13 mouse cellular contexts compared by ENCODE assay signal in the genomic region with DNA sequence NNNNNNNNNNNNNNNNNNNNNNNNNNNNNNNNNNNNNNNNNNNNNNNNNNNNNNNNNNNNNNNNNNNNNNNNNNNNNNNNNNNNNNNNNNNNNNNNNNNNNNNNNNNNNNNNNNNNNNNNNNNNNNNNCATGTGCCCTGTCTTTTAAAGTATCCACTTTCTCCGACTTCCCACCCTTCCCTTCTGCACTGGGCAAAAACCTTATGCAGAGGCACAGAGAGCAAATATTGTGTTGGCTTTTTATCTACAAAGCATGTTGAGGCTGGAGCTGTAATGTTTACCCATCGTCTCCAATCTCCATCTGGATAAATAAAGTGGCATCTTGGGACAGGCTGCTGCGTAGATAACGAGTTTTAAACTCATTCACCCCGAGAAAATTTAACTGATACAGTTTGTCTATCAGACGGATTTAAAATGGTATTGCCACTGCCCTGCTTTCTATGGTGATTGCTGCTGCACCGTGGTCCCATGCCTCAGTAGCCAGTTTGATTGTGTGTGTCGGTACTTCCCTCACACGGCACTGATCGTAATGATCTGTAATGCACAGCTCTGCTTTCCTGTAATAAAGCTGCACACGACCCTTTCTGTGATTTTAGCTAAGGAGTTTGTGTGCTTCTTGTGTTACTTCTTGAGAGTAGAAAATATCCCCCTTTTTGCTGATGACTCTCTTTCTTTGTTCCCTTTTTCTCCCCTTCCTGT.
DNase-seq lines count a peak whose midpoint lies in the region; ATAC-seq and TF ChIP-seq lines count a peak whose summit lies in the region.
"Had no signal": no experiment of that assay in that cellular context is flagged by ENCODE, and none has a peak within 500 bp of the region (broad histone marks: within the 10 kb centered on the region; RNA-seq: fewer than 3 reads in every experiment).

No protein-coding gene starts in this region.

- WGBS in liver, postnatal 0 days (ENCODE audit: insufficient replicate concordance), result 43% methylated on average over 11 of the region's 11 CpGs
- WGBS in liver, embryonic 12.5 days (ENCODE audit: insufficient replicate concordance), result 51% methylated on average over 11 of the region's 11 CpGs
- 49% methylated on average over 11 of the region's 11 CpGs for WGBS in hindbrain, embryonic 11.5 days
- WGBS in hindbrain, embryonic 16.5 days, result 32% methylated on average over 11 of the region's 11 CpGs
- whole genome bisulfite sequencing in neural tube, embryonic 12.5 days, result 29% methylated on average over 11 of the region's 11 CpGs

- no peak for ATAC-seq in liver, postnatal 0 days
- ATAC-seq in liver, embryonic 12.5 days, result no peak
- ATAC-seq in hindbrain, embryonic 11.5 days (ENCODE audit: low FRiP score), result no peak
- peak; percentile 83 for ATAC-seq in hindbrain, embryonic 16.5 days
- peak; percentile 46; the same call in 1 of the 2 replicates for ATAC-seq in neural tube, embryonic 12.5 days (ENCODE audit: low FRiP score, low read depth)

- no peaks in the 10 kb centered on the region for H3K4me1 ChIP-seq in liver, postnatal 0 days (ENCODE audit: insufficient read depth)
- H3K4me1 ChIP-seq in liver, embryonic 12.5 days, result no peaks in the 10 kb centered on the region
- no peaks in the 10 kb centered on the region for H3K4me1 ChIP-seq in hindbrain, embryonic 11.5 days (replicated peaks; ENCODE audit: control insufficient read depth, insufficient read depth, low read length)
- H3K4me1 ChIP-seq in hindbrain, embryonic 16.5 days (ENCODE audit: control insufficient read depth, insufficient read depth, low read depth, low read length), result no peaks in the 10 kb centered on the region
- H3K4me1 ChIP-seq in neural tube, embryonic 12.5 days, result peaks cover 3% of the 10 kb centered on the region; the same call in 1 of the 2 replicates
- H3K4me1 ChIP-seq: limb, embryonic 10.5 days had no signal

- no peak for TF ChIP-seq CTCF in liver, postnatal 0 days (IDR thresholded peaks at IDR 0.05; ENCODE audit: low read depth)
- TF ChIP-seq CTCF in layer of hippocampus, adult 2 months (conservative IDR thresholded peaks at IDR 0.05), result no peak

- no peaks in the 10 kb centered on the region for H3K36me3 ChIP-seq in liver, postnatal 0 days (replicated peaks; ENCODE audit: insufficient read depth, low read length)
- no peaks in the 10 kb centered on the region for H3K36me3 ChIP-seq in liver, embryonic 12.5 days
- H3K36me3 ChIP-seq in hindbrain, embryonic 11.5 days (ENCODE audit: control insufficient read depth, insufficient read depth, low read length), result no peaks in the 10 kb centered on the region
- H3K36me3 ChIP-seq in hindbrain, embryonic 16.5 days (ENCODE audit: control insufficient read depth, insufficient read depth, low read length), result no peaks in the 10 kb centered on the region
- H3K36me3 ChIP-seq in neural tube, embryonic 12.5 days, result no peaks in the 10 kb centered on the region
- H3K36me3 ChIP-seq: limb, embryonic 10.5 days had no signal

- H3K27me3 ChIP-seq in liver, postnatal 0 days (ENCODE audit: insufficient read depth, low read length), result no peaks in the 10 kb centered on the region
- no peaks in the 10 kb centered on the region for H3K27me3 ChIP-seq in liver, embryonic 12.5 days (replicated peaks)
- no peaks in the 10 kb centered on the region for H3K27me3 ChIP-seq in hindbrain, embryonic 11.5 days (ENCODE audit: control insufficient read depth, insufficient read depth, low read length)
- H3K27me3 ChIP-seq in hindbrain, embryonic 16.5 days (replicated peaks; ENCODE audit: control insufficient read depth, insufficient read depth, low read length), result no peaks in the 10 kb centered on the region
- H3K27me3 ChIP-seq in neural tube, embryonic 12.5 days (replicated peaks), result no peaks in the 10 kb centered on the region

- H3K9me3 ChIP-seq in liver, postnatal 0 days (ENCODE audit: low read length), result no peaks in the 10 kb centered on the region
- H3K9me3 ChIP-seq in liver, embryonic 12.5 days (replicated peaks), result 0 out of 2 replicates have a peak, but pooled peaks cover 3% of the 10 kb centered on the region
- H3K9me3 ChIP-seq in hindbrain, embryonic 11.5 days (ENCODE audit: control insufficient read depth, low read length), result no peaks in the 10 kb centered on the region
- no peaks in the 10 kb centered on the region for H3K9me3 ChIP-seq in hindbrain, embryonic 16.5 days (ENCODE audit: control insufficient read depth, low read length)
- H3K9me3 ChIP-seq in neural tube, embryonic 12.5 days, result no peaks in the 10 kb centered on the region
- H3K9me3 ChIP-seq: limb, embryonic 10.5 days had no signal

- no peak overlapping the region for H3K27ac ChIP-seq in liver, postnatal 0 days (ENCODE audit: low read depth)
- no peak overlapping the region for H3K27ac ChIP-seq in liver, embryonic 12.5 days
- peak overlapping the region; percentile 60; the same call in 1 of the 2 replicates for H3K27ac ChIP-seq in hindbrain, embryonic 11.5 days (ENCODE audit: low read depth, low read length)
- H3K27ac ChIP-seq in hindbrain, embryonic 16.5 days (ENCODE audit: low read depth, low read length), result no peak overlapping the region
- H3K27ac ChIP-seq in neural tube, embryonic 12.5 days, result no peak overlapping the region
- H3K27ac ChIP-seq in layer of hippocampus, adult 2 months, result no peak overlapping the region
- H3K27ac ChIP-seq: limb, embryonic 10.5 days had no signal

- no peak overlapping the region for H3K4me3 ChIP-seq in liver, postnatal 0 days (ENCODE audit: low read depth, low read length)
- H3K4me3 ChIP-seq in liver, embryonic 12.5 days, result no peak overlapping the region
- H3K4me3 ChIP-seq in hindbrain, embryonic 11.5 days (ENCODE audit: low read depth, low read length), result no peak overlapping the region
- H3K4me3 ChIP-seq in hindbrain, embryonic 16.5 days (ENCODE audit: low read length), result no peak overlapping the region
- no peak overlapping the region for H3K4me3 ChIP-seq in neural tube, embryonic 12.5 days
- H3K4me3 ChIP-seq in layer of hippocampus, adult 2 months, result no peak overlapping the region
- H3K4me3 ChIP-seq: limb, embryonic 10.5 days had no signal

- peak overlapping the region; percentile 14; the same call in 1 of the 2 replicates for H3K4me2 ChIP-seq in liver, postnatal 0 days (ENCODE audit: low read depth, low read length)
- no peak overlapping the region for H3K4me2 ChIP-seq in liver, embryonic 12.5 days
- no peak overlapping the region for H3K4me2 ChIP-seq in hindbrain, embryonic 11.5 days (replicated peaks; ENCODE audit: low read depth, low read length)
- H3K4me2 ChIP-seq in hindbrain, embryonic 16.5 days (ENCODE audit: low read length), result peak overlapping the region; percentile 25
- peak overlapping the region; percentile 3; the same call in 1 of the 2 replicates for H3K4me2 ChIP-seq in neural tube, embryonic 12.5 days (replicated peaks)

- no peak for TF ChIP-seq EP300 in liver, postnatal 0 days (IDR thresholded peaks at IDR 0.05; ENCODE audit: low read depth)

- intact Hi-C loops in heart, postnatal 25 days (cut with DNase I), result no loop called here

- DNase-seq in liver, postnatal 0 days, result no peak
- DNase-seq in hindbrain, embryonic 11.5 days (ENCODE audit: low spot score), result no peak
- DNase-seq in heart, postnatal 25 days (ENCODE audit: low spot score), result no peak
- DNase-seq in layer of hippocampus, adult 2 months (ENCODE audit: low spot score in 2 of 2), result no peak
- DNase-seq: heart, adult 11 months; heart, postnatal 10 days; kidney, adult 11 months; retina, postnatal 1 day; thymus, adult 18-20 months had no signal

- no peak overlapping the region for H3K9ac ChIP-seq in liver, postnatal 0 days (replicated peaks)
- H3K9ac ChIP-seq in liver, embryonic 12.5 days, result no peak overlapping the region
- 0 out of 2 replicates have a peak overlapping the region, but pooled peaks have one; percentile 11 for H3K9ac ChIP-seq in hindbrain, embryonic 11.5 days (ENCODE audit: low read depth, low read length)
- no peak overlapping the region for H3K9ac ChIP-seq in hindbrain, embryonic 16.5 days (ENCODE audit: low read depth, low read length)
- no peak overlapping the region for H3K9ac ChIP-seq in neural tube, embryonic 12.5 days

Comparison
In these comparisons a context has a peak if more than half of its experiments do, and no peak if none do; other contexts are left out.
1. ATAC-seq: peak in hindbrain, embryonic 16.5 days (single experiment) and neural tube, embryonic 12.5 days (single experiment); none in liver, postnatal 0 days (single experiment), liver, embryonic 12.5 days (single experiment) and hindbrain, embryonic 11.5 days (single experiment).
2. H3K4me2 ChIP-seq: peak in liver, postnatal 0 days (single experiment), hindbrain, embryonic 16.5 days (single experiment) and neural tube, embryonic 12.5 days (single experiment); none in liver, embryonic 12.5 days (single experiment) and hindbrain, embryonic 11.5 days (single experiment).